Mouse (Mus musculus): ENCODE results near the gene Sept9. TPM values are rescaled to one million over a fixed set of nuclear protein-coding genes. Genes with fewer than 3 reads are reported as not detected.

Gene Sept9
- polyA plus RNA-seq, 1 experiment from 2014 or later: 186 TPM

DNA sequence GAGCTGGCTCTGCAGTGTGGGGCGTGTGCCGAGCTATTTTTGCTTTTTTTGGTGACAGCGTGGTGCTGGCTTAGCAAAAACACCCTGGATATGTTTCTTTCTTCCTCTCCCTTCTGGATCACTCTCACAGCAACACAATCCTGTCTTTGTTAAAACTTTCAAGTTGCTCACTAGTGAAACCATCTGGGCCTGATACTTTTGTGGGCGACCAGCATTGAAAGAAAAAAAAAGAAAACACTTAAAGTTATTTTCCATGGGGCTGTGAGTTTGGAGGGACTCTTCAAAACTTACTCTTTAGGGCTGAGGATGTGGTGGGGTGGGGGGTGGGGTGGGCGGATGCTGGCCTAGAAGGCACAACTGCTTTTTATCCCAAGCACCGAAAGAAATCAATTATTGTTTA lies 102.3 kb downstream of the Sept9 start:
- DNase-seq (ENCODE audit: low spot score): no peak
- H3K36me3 ChIP-seq: peaks cover 63% of the 10 kb centered on the region
- no peaks in the 10 kb centered on the region for H3K27me3 ChIP-seq (ENCODE audit: insufficient read depth, poor library complexity, severe bottlenecking)
- H3K27ac ChIP-seq: no peak overlapping the region
- peaks cover 21% of the 10 kb centered on the region for H3K4me1 ChIP-seq (replicated peaks)
- WGBS: 76% methylated on average over 6 of the region's 6 CpGs
- no peak overlapping the region for H3K4me3 ChIP-seq
- H3K9me3 ChIP-seq: no peaks in the 10 kb centered on the region

DNA sequence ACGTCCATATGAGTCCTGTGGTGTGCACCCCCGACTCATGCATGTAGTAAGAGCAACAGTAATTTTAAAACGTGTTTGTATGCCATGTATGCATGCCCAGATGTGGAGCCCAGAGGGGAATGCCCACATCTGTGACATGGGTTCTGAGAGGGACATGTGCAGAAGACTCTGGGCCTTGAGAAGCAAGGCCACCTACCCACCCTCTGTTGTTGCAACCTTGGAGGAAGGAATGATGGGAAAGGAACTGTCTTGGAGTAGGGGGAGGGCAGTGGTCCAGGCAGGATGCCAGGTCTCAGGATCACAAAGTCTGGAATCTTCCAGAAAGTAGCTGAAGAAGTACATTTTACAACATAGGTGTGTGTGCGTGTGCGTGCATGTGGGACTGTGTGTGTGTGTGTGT lies 102.9 kb downstream of the Sept9 start:
- Histone ChIP-seq H3K27me3 (ENCODE audit: insufficient read depth, poor library complexity, severe bottlenecking) (no peaks in the 10 kb centered on the region), H3K4me1 (replicated peaks) (peaks cover 24% of the 10 kb centered on the region), H3K4me3 (no peak overlapping the region), H3K36me3 (peaks cover 60% of the 10 kb centered on the region), H3K27ac (no peak overlapping the region), H3K9me3 (no peaks in the 10 kb centered on the region)
- no peak for DNase-seq (ENCODE audit: low spot score)
- 92% methylated on average over 5 of the region's 5 CpGs for WGBS

DNA sequence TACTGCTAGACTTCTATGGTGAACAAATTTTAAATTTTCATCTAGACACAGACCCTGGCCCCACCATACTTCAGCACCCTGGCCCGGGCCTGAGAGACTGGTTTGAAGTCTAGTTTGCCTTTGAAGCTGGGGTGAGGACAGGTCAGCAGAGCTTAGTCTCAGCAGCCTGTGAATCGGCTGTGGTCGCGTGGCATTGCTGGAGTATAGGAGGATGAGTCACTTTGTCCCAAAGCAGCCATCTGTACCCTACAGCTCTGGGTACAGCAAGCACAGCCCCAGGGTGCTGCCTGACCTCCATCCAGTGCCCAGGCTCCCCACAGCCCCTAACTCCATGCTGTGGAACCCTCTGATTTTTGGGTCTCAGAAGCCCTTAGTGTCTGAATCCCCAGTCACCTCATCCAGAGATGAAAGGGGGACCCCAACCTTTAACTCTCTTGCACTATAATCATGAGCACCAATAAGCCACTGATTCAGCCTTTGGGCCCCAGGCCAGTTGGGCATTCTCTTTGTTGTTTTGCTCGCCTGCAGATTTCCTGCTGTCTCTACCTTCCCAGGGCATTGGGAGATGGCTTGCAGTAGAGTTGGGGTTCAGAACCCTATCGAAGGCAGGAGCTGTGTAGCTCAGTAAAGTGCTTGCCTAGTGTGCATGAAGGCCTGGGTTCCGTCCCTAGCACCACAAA lies 106.2 kb downstream of the Sept9 start:
- no peak for DNase-seq (ENCODE audit: low spot score)
- peaks cover 33% of the 10 kb centered on the region for H3K36me3 ChIP-seq
- H3K4me3 ChIP-seq: no peak overlapping the region
- no peaks in the 10 kb centered on the region for H3K9me3 ChIP-seq
- peak overlapping the region; percentile 16; the same call in 1 of the 2 replicates for H3K27ac ChIP-seq
- H3K27me3 ChIP-seq (ENCODE audit: insufficient read depth, poor library complexity, severe bottlenecking): no peaks in the 10 kb centered on the region
- WGBS: 88% methylated on average over 7 of the region's 7 CpGs
- H3K4me1 ChIP-seq (replicated peaks): peaks cover 56% of the 10 kb centered on the region

DNA sequence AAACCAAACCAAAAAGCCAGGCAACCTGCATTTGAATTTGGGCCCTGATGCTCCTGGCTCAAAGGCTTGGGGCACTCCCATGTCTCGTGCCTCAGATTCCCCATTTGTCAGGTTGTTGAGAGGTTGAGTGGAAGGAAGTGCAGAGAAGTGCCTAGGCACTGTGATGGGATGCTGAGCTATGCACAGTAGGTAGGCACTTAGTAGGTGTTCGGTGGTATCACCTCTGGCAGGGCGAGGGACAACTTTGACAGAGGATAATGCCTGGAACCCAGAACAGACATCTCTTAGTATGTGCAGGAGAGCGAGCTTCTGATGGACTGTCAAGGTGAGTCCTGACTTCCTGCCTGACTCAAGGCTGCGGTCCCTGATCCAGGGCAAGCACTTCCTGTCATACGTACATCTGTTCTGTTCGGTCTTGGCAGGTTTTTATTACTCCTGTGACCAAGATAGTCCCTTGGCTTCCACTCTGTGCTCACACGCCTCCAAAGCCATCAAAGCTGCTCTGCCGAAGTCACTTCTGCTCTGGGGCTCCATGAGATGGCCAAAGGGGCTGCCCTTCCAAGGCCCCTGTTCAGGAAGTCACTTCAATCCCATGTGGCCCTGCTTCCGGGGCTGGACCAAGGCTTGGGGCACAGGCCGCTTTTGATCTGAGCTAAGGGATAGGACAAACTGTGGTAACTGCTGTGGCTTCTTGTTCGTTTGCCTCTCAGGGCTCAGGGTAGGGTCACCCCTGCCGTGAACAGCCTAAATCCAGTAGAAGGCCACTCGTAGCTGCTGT lies 107.0 kb downstream of the Sept9 start:
- H3K9me3 ChIP-seq: no peaks in the 10 kb centered on the region
- no peak for DNase-seq (ENCODE audit: low spot score)
- no peak overlapping the region for H3K4me3 ChIP-seq
- 69% methylated on average over 14 of the region's 14 CpGs for whole genome bisulfite sequencing
- H3K27ac ChIP-seq: peak overlapping the region; percentile 42
- peaks cover 65% of the 10 kb centered on the region for H3K4me1 ChIP-seq (replicated peaks)
- H3K36me3 ChIP-seq: peaks cover 28% of the 10 kb centered on the region
- no peaks in the 10 kb centered on the region for H3K27me3 ChIP-seq (ENCODE audit: insufficient read depth, poor library complexity, severe bottlenecking)

DNA sequence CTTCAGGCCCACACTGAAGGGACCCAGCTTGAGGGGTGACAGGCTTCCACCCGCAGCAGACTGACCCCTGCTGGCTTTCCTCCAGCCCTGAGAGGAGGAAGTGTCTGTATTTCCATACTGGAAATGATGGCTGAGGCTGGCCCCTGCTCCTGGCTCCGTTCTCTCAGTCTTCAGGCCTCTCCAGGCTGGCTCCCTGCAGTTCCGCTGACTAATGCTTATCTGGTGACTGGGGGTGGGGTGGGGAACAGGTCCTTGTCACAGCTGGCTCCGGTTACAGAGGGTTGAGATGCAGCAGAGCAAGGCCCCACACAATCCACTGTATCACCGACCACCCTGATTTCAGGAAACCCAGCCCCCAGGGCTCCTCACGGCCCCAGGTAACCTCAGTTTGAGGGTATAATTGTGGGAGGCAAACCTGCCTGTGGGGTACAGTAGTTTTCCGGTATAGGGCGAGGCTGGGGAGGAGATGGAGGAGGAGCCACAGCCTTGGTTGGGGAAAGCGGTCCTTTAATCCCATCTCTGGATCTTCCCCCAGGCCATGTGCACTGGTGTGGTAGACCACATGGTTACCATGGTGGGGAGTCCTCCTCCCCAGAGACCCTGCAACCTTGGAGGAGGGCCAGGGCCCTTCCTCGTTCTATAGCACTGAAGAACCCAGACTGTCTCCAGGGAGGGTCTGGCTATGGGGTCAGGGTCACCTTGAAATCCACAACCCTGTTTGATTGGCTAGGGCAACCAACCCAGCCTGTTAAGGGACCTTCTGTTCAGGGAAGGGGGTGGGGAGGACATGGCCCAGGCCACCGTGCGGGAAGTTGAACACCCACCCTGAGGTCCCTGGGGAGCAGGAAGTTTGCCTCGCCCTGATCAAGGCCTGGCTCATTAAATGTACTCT lies 108.7 kb downstream of the Sept9 start:
- Histone ChIP-seq H3K36me3 (peaks cover 23% of the 10 kb centered on the region), H3K4me3 (no peak overlapping the region), H3K27me3 (ENCODE audit: insufficient read depth, poor library complexity, severe bottlenecking) (no peaks in the 10 kb centered on the region), H3K4me1 (replicated peaks) (peaks cover 81% of the 10 kb centered on the region), H3K27ac (peak overlapping the region; percentile 80), H3K9me3 (no peaks in the 10 kb centered on the region)
- WGBS: 43% methylated on average over 13 of the region's 13 CpGs
- peak; percentile 46 for DNase-seq (ENCODE audit: low spot score)

DNA sequence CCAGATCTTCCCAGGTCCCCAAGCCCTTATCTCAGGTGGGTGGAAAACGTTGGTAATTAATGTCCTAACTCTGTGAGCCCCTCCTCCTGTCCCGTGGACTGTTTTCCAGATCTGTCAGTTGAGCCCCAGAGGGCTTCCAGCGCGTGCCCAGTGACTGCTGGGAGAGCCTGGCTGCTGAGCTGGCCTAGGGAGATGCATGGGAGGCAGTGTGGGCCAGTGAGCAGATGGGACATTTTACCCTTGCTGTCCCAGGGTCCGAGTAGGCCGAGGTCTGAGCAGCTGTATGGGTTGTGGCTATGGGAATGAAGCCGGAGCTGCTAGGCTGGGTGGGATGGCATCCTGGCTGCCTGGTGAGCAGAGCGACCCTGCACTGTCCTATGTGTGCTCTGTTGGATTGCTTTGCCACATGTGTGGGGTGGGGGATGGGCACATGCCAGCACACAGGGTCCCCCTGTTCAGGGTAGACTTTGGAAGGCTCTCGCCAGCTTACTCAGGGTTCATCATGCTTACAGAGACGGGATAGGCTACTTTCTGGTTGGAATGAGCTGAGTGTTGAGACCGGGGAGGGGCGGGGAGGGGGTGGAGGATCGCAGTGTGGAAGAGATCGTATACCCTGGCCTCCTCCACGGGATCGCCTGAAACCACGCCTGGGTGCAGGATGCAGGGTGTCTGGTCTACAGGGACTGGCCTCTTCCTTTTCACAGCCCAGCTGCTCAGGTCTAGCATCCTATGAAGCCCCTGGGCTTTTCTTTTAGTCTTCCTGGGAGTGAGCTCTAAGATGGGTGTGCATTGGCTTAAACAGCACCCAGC lies 109.9 kb downstream of the Sept9 start:
- Histone ChIP-seq H3K36me3 (peaks cover 11% of the 10 kb centered on the region; the same call in 1 of the 2 replicates), H3K4me1 (replicated peaks) (peaks cover 92% of the 10 kb centered on the region), H3K27ac (peak overlapping the region; percentile 80), H3K9me3 (no peaks in the 10 kb centered on the region), H3K27me3 (ENCODE audit: insufficient read depth, poor library complexity, severe bottlenecking) (no peaks in the 10 kb centered on the region), H3K4me3 (no peak overlapping the region)
- WGBS: 71% methylated on average over 17 of the region's 17 CpGs
- no peak for DNase-seq (ENCODE audit: low spot score)

DNA sequence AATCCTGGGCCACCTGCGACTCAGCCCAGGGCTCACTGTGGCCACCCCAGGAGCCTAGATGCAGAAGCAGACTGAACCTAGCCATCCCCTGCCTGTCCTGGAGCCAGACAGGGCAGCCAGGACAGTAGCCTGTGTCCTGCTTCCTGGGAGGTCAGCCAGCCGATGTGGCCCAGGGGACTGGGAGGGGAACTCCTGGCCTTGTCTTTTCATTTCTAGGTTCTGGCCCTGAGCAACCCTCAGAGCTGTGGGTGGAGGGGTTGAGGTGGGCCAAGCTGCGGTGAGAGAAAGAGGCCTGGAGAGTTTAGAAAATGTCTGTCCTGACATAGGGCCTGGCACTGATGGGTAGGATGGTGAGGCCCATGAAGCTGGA lies 110.4 kb downstream of the Sept9 start:
- H3K27ac ChIP-seq: peak overlapping the region; percentile 80; the same call in 1 of the 2 replicates
- no peaks in the 10 kb centered on the region for H3K27me3 ChIP-seq (ENCODE audit: insufficient read depth, poor library complexity, severe bottlenecking)
- no peak overlapping the region for H3K4me3 ChIP-seq
- peaks cover 95% of the 10 kb centered on the region for H3K4me1 ChIP-seq (replicated peaks)
- H3K36me3 ChIP-seq: peaks cover 8% of the 10 kb centered on the region; the same call in 1 of the 2 replicates
- H3K9me3 ChIP-seq: no peaks in the 10 kb centered on the region
- WGBS: 77% methylated on average over 3 of the region's 3 CpGs
- no peak for DNase-seq (ENCODE audit: low spot score)

DNA sequence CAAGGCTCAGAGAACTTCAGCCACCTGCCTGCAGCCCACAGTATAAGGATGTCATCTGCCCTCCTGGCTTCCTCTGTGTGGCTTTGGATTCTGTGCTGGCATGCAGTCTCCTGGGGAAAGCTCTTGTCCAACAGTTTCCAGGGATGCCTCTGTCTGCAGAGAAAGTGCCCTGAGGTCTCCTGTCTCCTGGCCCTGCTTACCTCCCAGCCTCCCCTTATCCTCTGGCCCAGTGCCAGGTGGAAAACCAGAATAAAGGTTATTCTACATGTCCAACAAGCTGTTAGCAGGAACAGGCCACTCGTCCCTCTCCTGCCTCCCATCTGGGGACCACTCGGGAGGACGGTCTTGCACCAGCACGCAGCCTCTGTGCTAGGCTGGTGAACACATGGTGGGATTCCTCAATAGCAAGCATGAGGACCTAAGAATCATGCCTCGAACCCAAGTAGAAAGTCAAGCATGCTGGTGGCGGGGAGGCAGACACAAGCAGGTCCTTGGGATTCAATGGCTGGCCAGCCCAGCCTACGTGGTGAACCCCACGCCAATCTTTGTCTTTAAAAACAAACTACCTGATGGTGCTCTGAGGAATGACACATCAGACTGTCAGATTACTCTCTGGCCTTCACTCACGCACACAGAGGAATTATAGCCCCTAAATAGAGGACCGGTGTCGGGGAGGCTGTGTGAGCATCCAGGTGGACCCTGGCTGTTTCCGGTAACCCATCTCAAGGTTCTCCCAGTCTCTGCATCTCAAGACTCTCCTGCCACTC lies 111.1 kb downstream of the Sept9 start:
- peak overlapping the region; percentile 80 for H3K27ac ChIP-seq
- no peak overlapping the region for H3K4me3 ChIP-seq
- WGBS: 88% methylated on average over 12 of the region's 12 CpGs
- H3K4me1 ChIP-seq (replicated peaks): peaks cover 99% of the 10 kb centered on the region
- no peaks in the 10 kb centered on the region for H3K9me3 ChIP-seq
- DNase-seq (ENCODE audit: low spot score): no peak
- no peaks in the 10 kb centered on the region for H3K27me3 ChIP-seq (ENCODE audit: insufficient read depth, poor library complexity, severe bottlenecking)
- peaks cover 8% of the 10 kb centered on the region; the same call in 1 of the 2 replicates for H3K36me3 ChIP-seq

DNA sequence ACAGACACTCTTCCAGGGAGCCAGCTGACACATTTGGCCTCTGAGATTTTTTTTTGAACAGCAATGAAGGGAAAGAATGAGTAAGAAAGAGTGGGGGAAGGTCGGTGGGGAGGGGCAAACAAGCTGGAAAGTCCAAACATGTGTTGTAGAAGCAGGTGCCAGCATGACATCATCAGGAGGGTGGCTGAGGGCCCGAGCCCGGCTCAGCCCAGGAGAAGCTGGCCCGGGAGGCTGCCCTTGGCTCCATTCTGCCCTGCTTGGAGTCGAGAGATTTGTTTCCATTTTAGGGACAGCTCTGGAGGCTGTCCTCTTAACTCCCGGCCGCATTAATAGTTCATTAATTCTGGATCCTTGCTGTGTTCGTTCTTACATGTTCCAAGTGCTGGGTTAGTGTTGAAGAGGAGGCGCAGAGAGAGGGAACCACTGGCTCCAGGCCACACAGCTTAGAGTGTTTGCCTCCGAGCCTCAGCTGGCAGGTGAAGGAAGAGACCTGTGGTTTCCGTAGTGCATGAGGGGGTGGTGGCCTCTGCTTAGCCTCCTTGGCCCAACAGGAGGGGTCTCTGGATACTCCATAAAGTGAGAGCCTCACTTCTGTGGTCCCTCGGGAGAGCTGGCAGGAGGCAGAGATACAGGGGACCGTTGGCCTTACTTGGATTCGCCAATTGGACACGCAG lies 111.8 kb downstream of the Sept9 start:
- Histone ChIP-seq H3K4me1 (replicated peaks) (peaks cover 99% of the 10 kb centered on the region), H3K27ac (peak overlapping the region; percentile 80), H3K4me3 (no peak overlapping the region), H3K27me3 (ENCODE audit: insufficient read depth, poor library complexity, severe bottlenecking) (no peaks in the 10 kb centered on the region), H3K36me3 (peaks cover 8% of the 10 kb centered on the region; the same call in 1 of the 2 replicates), H3K9me3 (no peaks in the 10 kb centered on the region)
- WGBS: 80% methylated on average over 15 of the region's 15 CpGs
- no peak for DNase-seq (ENCODE audit: low spot score)

DNA sequence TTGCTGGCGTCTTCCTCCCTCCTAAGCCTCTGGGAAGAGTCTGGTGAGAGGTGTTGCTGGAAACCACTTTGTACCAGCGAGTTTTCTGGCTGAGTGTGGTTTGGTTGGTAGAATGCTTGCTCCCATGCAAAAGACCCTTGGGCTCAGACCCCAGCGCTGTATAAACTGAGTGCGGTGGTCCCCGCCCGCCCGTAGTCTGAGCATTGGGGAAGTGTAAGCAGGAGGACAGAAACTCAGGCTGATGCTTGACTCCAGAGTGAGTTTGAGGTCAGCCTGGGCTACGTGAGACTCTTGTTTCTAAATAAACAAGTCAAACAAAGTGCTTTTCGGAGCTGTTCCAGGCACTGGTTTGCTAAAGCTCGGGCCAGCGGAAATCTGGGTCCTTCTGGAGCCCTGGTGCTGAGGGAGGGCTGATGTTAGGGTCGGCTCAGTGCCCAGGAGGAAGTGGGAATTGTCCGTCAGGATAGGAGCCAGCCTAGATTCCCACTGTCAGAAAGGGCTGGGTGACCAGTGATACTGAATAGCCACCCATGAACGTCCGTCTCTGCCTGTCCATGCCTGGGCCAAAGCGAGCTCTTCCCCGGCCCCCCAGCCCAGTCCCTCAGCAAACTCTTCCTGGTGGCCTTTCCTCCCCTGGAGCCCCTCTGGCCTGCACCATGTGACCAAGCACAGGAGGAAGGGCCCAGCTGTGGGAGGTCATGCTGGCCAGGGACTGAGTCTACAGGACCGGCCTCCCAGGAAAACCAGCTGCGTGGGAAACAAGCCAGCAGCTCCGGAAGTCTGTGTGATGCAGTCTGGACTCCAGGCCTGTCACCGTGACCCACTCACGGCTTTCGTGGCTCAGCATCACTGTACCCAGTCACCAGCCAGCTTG lies 112.8 kb downstream of the Sept9 start:
- no peak for DNase-seq (ENCODE audit: low spot score)
- H3K9me3 ChIP-seq: no peaks in the 10 kb centered on the region
- H3K27ac ChIP-seq: peak overlapping the region; percentile 80
- H3K4me1 ChIP-seq (replicated peaks): peaks cover 99% of the 10 kb centered on the region
- H3K27me3 ChIP-seq (ENCODE audit: insufficient read depth, poor library complexity, severe bottlenecking): no peaks in the 10 kb centered on the region
- H3K36me3 ChIP-seq: no peaks in the 10 kb centered on the region
- H3K4me3 ChIP-seq: 0 out of 2 replicates have a peak overlapping the region, but pooled peaks have one; percentile 4
- 68% methylated on average over 23 of the region's 23 CpGs for WGBS

Measured in hindbrain, embryonic 10.5 days (tissue).